Mouse (Mus musculus) MEL (cell line): Measurements from ENCODE around the gene Ctu1. TPM values are rescaled to one million over a fixed set of nuclear protein-coding genes. Genes with fewer than 3 reads are reported as not detected.

ENCODE experiments used
- DNase-seq: peaks from one replicate; pipeline ENCODE4 v3.0.0; 2011; ENCODE audit warnings: low read depth, low spot score
- H3K27ac ChIP-seq: 2 replicates; pipeline ENCODE4 v1.5.1; 2012; ENCODE audit warnings: low read depth, mild to moderate bottlenecking, control low read depth, low read length, moderate library complexity; ENCODE audit not compliant: control insufficient read depth
- H3K27me3 ChIP-seq, 2 experiments: fragments of 150-350 bp in 1 of 2; sonication (generic) in 1 of 2; 2 replicates each; pipeline ENCODE4 v1.6.1; 2012; ENCODE audit warnings: low read length in 2 of 2, mild to moderate bottlenecking in 2 of 2, improper control_type of control experiment in 1 of 2, moderate library complexity in 1 of 2; ENCODE audit not compliant: insufficient read depth in 2 of 2, control insufficient read depth in 1 of 2
- H3K36me3 ChIP-seq, 2 experiments: 2 replicates each; pipeline ENCODE4 v1.6.1; 2012 to 2014; ENCODE audit warnings: low read length in 2 of 2, improper control_type of control experiment in 1 of 2, inconsistent platforms in 1 of 2, mild to moderate bottlenecking in 1 of 2; ENCODE audit not compliant: insufficient read depth in 2 of 2, control insufficient read depth in 1 of 2
- H3K4me1 ChIP-seq, 2 experiments: fragments of 150-350 bp in 1 of 2; sonication (generic) in 1 of 2; 2 replicates each; pipeline ENCODE4 v1.6.1; 2012; ENCODE audit warnings: low read length in 2 of 2, improper control_type of control experiment in 1 of 2, mild to moderate bottlenecking in 1 of 2; ENCODE audit not compliant: insufficient read depth in 2 of 2, control insufficient read depth in 1 of 2
- H3K4me3 ChIP-seq, 2 experiments: fragments of 150-350 bp in 1 of 2; sonication (generic) in 1 of 2; 2 replicates each; pipeline ENCODE4 v1.5.1; 2012; ENCODE audit warnings: low read depth in 2 of 2, low read length in 2 of 2, mild to moderate bottlenecking in 2 of 2, moderate library complexity in 2 of 2, control low read depth in 1 of 2, improper control_type of control experiment in 1 of 2; ENCODE audit not compliant: control insufficient read depth in 1 of 2, insufficient read depth in 1 of 2
- H3K79me2 ChIP-seq: 2 replicates; pipeline ENCODE4 v1.6.1; 2012; ENCODE audit warnings: mild to moderate bottlenecking, low read length, moderate library complexity; ENCODE audit not compliant: control insufficient read depth, poor library complexity, insufficient read depth
- H3K9ac ChIP-seq: 2 replicates; pipeline ENCODE4 v1.6.1; 2012; ENCODE audit warnings: low read depth, mild to moderate bottlenecking, control low read depth, low read length, moderate library complexity; ENCODE audit not compliant: control insufficient read depth, poor library complexity, severe bottlenecking
- H3K9me3 ChIP-seq: fragments of 150-350 bp; sonication (generic); replicated peaks from 2 replicates; pipeline ENCODE4 v1.6.1; 2012; ENCODE audit warnings: mild to moderate bottlenecking, low read length, improper control_type of control experiment, moderate library complexity; ENCODE audit not compliant: insufficient read depth
- E2F4 ChIP-seq: IDR thresholded peaks from 2 replicates; pipeline ENCODE4 v1.6.1; 2011; ENCODE audit warnings: low read depth, low read length, improper control_type of control experiment, borderline replicate concordance
- EP300 ChIP-seq, 2 experiments: IDR thresholded peaks; 2 replicates each; pipeline ENCODE4 v1.6.1; 2011; ENCODE audit warnings: improper control_type of control experiment in 2 of 2, low read length in 2 of 2, low read depth in 1 of 2, mild to moderate bottlenecking in 1 of 2
- ETS1 ChIP-seq: IDR thresholded peaks from 2 replicates; pipeline ENCODE4 v1.6.1; 2012; ENCODE audit warnings: low read depth, mild to moderate bottlenecking, inconsistent platforms, low read length, improper control_type of control experiment, moderate library complexity
- GABPA ChIP-seq: IDR thresholded peaks from 2 replicates; pipeline ENCODE4 v1.6.1; 2012; ENCODE audit warnings: low read depth, mild to moderate bottlenecking, inconsistent platforms, low read length, improper control_type of control experiment, moderate library complexity
- JUND ChIP-seq: IDR thresholded peaks from 2 replicates; pipeline ENCODE4 v1.6.1; 2011; ENCODE audit warnings: low read depth, mild to moderate bottlenecking, improper control_type of control experiment, low read length
- KAT2A ChIP-seq: conservative IDR thresholded peaks from 2 replicates; pipeline ENCODE4 v1.6.1; 2012; ENCODE audit warnings: low read depth, low read length, improper control_type of control experiment, inconsistent platforms
- MAX ChIP-seq: IDR thresholded peaks from 2 replicates; pipeline ENCODE4 v1.6.1; 2011; ENCODE audit warnings: low read length, improper control_type of control experiment
- MEF2A ChIP-seq: IDR thresholded peaks from 2 replicates; pipeline ENCODE4 v1.6.1; 2014; ENCODE audit warnings: low read depth, mild to moderate bottlenecking, inconsistent platforms, low read length, improper control_type of control experiment; ENCODE audit not compliant: poor library complexity, insufficient replicate concordance, severe bottlenecking; ENCODE audit errors: extremely low read depth
- MXI1 ChIP-seq: IDR thresholded peaks from 2 replicates; pipeline ENCODE4 v1.6.1; 2011; ENCODE audit warnings: mild to moderate bottlenecking, low read depth, low read length, improper control_type of control experiment
- MYB ChIP-seq: IDR thresholded peaks from 2 replicates; pipeline ENCODE4 v1.6.1; 2011; ENCODE audit warnings: mild to moderate bottlenecking, low read depth, low read length, improper control_type of control experiment
- MYC ChIP-seq: IDR thresholded peaks from 2 replicates; pipeline ENCODE4 v1.6.1; 2011; ENCODE audit warnings: low read depth, mild to moderate bottlenecking, low read length, improper control_type of control experiment, moderate library complexity
- NELFE ChIP-seq: IDR thresholded peaks from 2 replicates; pipeline ENCODE4 v1.6.1; 2011; ENCODE audit warnings: low read depth, low read length, improper control_type of control experiment
- POLR2A ChIP-seq, 2 experiments: IDR thresholded peaks; 2 replicates each; pipeline ENCODE4 v1.6.1; 2011 to 2012; ENCODE audit warnings: low read length in 2 of 2, mild to moderate bottlenecking in 2 of 2, control low read depth in 1 of 2, improper control_type of control experiment in 1 of 2, low read depth in 1 of 2, moderate library complexity in 1 of 2; ENCODE audit not compliant: control insufficient read depth in 1 of 2, insufficient read depth in 1 of 2, poor library complexity in 1 of 2
- POLR2AphosphoS2 ChIP-seq: IDR thresholded peaks from 2 replicates; pipeline ENCODE4 v1.6.1; 2011; ENCODE audit warnings: low read length, improper control_type of control experiment
- RAD21 ChIP-seq: IDR thresholded peaks from 2 replicates; pipeline ENCODE4 v1.6.1; 2011; ENCODE audit warnings: mild to moderate bottlenecking, low read depth, low read length, improper control_type of control experiment
- TAL1 ChIP-seq: IDR thresholded peaks from 2 replicates; pipeline ENCODE4 v1.6.1; 2012; ENCODE audit warnings: mild to moderate bottlenecking, inconsistent platforms, low read length, moderate library complexity, mixed read lengths
- TCF12 ChIP-seq: IDR thresholded peaks from 2 replicates; pipeline ENCODE4 v1.6.1; 2014; ENCODE audit warnings: low read depth, mild to moderate bottlenecking, inconsistent platforms, low read length, improper control_type of control experiment, moderate library complexity
- USF1 ChIP-seq: IDR thresholded peaks from 2 replicates; pipeline ENCODE4 v1.6.1; 2014; ENCODE audit warnings: low read depth, mild to moderate bottlenecking, inconsistent platforms, low read length, improper control_type of control experiment, moderate library complexity
- ZMIZ1 ChIP-seq: IDR thresholded peaks from 2 replicates; pipeline ENCODE4 v1.6.1; 2012; ENCODE audit warnings: low read depth, mild to moderate bottlenecking, inconsistent platforms, low read length, improper control_type of control experiment, moderate library complexity
- ZNF384 ChIP-seq: IDR thresholded peaks from 2 replicates; pipeline ENCODE4 v1.6.1; 2012; ENCODE audit warnings: low read depth, mild to moderate bottlenecking, inconsistent platforms, low read length, improper control_type of control experiment
- polyA plus RNA-seq, 2 experiments: library from polyadenylated mRNA; stranded (reverse) in 1 of 2; unstranded in 1 of 2; fragments of >175 nt in 1 of 2; fragments of >200 nt in 1 of 2; gene quantifications; 2 replicates each; pipeline versions ENCODE4 v1.2.1 to v1.2.4; 2012; ENCODE audit warnings: low replicate concordance in 2 of 2, low read depth in 1 of 2; ENCODE audit not compliant: insufficient read length in 2 of 2, insufficient read depth in 1 of 2, missing spikeins in 1 of 2
- total RNA-seq: library from RNA; depleted of rRNA; stranded (reverse); fragments of 300-350 nt; gene quantifications from 2 replicates; pipeline ENCODE4 v1.2.3, GENCODE M21; 2012; rRNA removed

Gene Ctu1
- total and polyA plus RNA-seq, 3 experiments: 15.6 to 17.2 TPM; not detected in 1

GRCm38 (mm10) chr7:43713741-43714351 lies 42.0 kb downstream of the Ctu1 start:
- no peak for DNase-seq
- Histone ChIP-seq H3K27ac (no peak overlapping the region), H3K4me1 (no peaks in the 10 kb centered on the region), H3K27me3 (no peaks in the 10 kb centered on the region), H3K9me3 (no peaks in the 10 kb centered on the region), H3K79me2 (no peaks in the 10 kb centered on the region), H3K4me3 (no peak overlapping the region)
- TF ChIP-seq RAD21 (no peak), POLR2A (IDR thresholded peaks at IDR 0.05; ENCODE audit: control insufficient read depth in 1 of 2, insufficient read depth in 1 of 2, low read depth in 1 of 2, low read length in 2 of 2, poor library complexity in 1 of 2) (no peak), MEF2A (no peak), MXI1 (no peak), MYC (no peak), NELFE (no peak), TAL1 (no peak), ZMIZ1 (no peak), ETS1 (no peak), ZNF384 (no peak), TCF12 (no peak), JUND (no peak), KAT2A (no peak), EP300 (IDR thresholded peaks at IDR 0.05; ENCODE audit: low read depth in 1 of 2, low read length in 2 of 2) (no peak), USF1 (no peak), E2F4 (no peak), GABPA (no peak), MYB (no peak), MAX (no peak), POLR2AphosphoS2 (no peak)
- TF ChIP-seq, all 39 proteins: peak for 0
- Histone ChIP-seq H3K36me3 (no peaks in the 10 kb centered on the region), H3K9ac (no peak overlapping the region)

Other genes starting within 250 kb of the Ctu1 start
- gene Lim2, start 244.3 kb upstream of the Ctu1 start, total RNA-seq: not detected in 2 replicates
- gene Lim2, start 244.3 kb upstream of the Ctu1 start, polyA plus RNA-seq: not detected
- gene Nkg7, start 234.9 kb upstream of the Ctu1 start, total RNA-seq: not detected in 2 replicates
- not detected for gene Nkg7, start 234.9 kb upstream of the Ctu1 start, polyA plus RNA-seq
- gene Cldnd2, start 231.2 kb upstream of the Ctu1 start, total RNA-seq: not detected in 2 replicates
- gene Cldnd2, start 231.2 kb upstream of the Ctu1 start, polyA plus RNA-seq: not detected
- gene Etfb, start 227.9 kb upstream of the Ctu1 start, total RNA-seq: 174 and 177 TPM in 2 replicates
- 100 to 1,000 TPM in 1 of 2 experiments, not detected in 1; 186 TPM for gene Etfb, start 227.9 kb upstream of the Ctu1 start, polyA plus RNA-seq
- gene Gm45233, start 227.9 kb upstream of the Ctu1 start, total RNA-seq: not detected in 2 replicates
- gene Gm45233, start 227.9 kb upstream of the Ctu1 start, polyA plus RNA-seq: under 1 TPM in 1 of 2 experiments, not detected in 1; 0.42 TPM
- gene Vsig10l, start 208.9 kb upstream of the Ctu1 start, total RNA-seq: 0.08 and 0.10 TPM in 2 replicates
- under 1 TPM in 1 of 2 experiments, not detected in 1; 0.65 TPM for gene Vsig10l, start 208.9 kb upstream of the Ctu1 start, polyA plus RNA-seq
- not detected in 2 replicates for gene Iglon5, start 181.9 kb upstream of the Ctu1 start, total RNA-seq
- not detected for gene Iglon5, start 181.9 kb upstream of the Ctu1 start, polyA plus RNA-seq
- gene 4931406B18Rik, start 166.1 kb upstream of the Ctu1 start, total RNA-seq: not detected in 2 replicates
- not detected for gene 4931406B18Rik, start 166.1 kb upstream of the Ctu1 start, polyA plus RNA-seq
- not detected in 2 replicates for gene Cd33, start 127.6 kb upstream of the Ctu1 start, total RNA-seq
- not detected for gene Cd33, start 127.6 kb upstream of the Ctu1 start, polyA plus RNA-seq
- not detected in 2 replicates for gene Zfp658, start 109.8 kb upstream of the Ctu1 start, total RNA-seq
- not detected for gene Zfp658, start 109.8 kb upstream of the Ctu1 start, polyA plus RNA-seq
- 3.6 and 5.5 TPM in 2 replicates for gene Zfp719, start 92.4 kb upstream of the Ctu1 start, total RNA-seq
- 1 to 10 TPM in 1 of 2 experiments, not detected in 1; 1.9 TPM for gene Zfp719, start 92.4 kb upstream of the Ctu1 start, polyA plus RNA-seq
- 0.10 TPM in 1 of 2 replicates, not detected in the other for gene Zfp819, start 64.8 kb upstream of the Ctu1 start, total RNA-seq
- gene Zfp819, start 64.8 kb upstream of the Ctu1 start, polyA plus RNA-seq: under 1 TPM in 1 of 2 experiments, not detected in 1; 0.06 TPM
- gene Ceacam18, start 37.3 kb upstream of the Ctu1 start, total RNA-seq: 0.08 and 0.13 TPM in 2 replicates
- gene Ceacam18, start 37.3 kb upstream of the Ctu1 start, polyA plus RNA-seq: under 1 TPM in 1 of 2 experiments, not detected in 1; 0.04 TPM
- not detected in 2 replicates for gene Siglece, start 11.9 kb upstream of the Ctu1 start, total RNA-seq
- gene Siglece, start 11.9 kb upstream of the Ctu1 start, polyA plus RNA-seq: under 1 TPM in 1 of 2 experiments, not detected in 1; 0.07 TPM
- gene Klk14, start 18.4 kb downstream of the Ctu1 start, total RNA-seq: not detected in 2 replicates
- under 1 TPM in 1 of 2 experiments, not detected in 1; 0.13 TPM for gene Klk14, start 18.4 kb downstream of the Ctu1 start, polyA plus RNA-seq
- gene Klk13, start 40.6 kb downstream of the Ctu1 start, total RNA-seq: not detected in 2 replicates
- gene Klk13, start 40.6 kb downstream of the Ctu1 start, polyA plus RNA-seq: not detected
- gene Klk12, start 96.9 kb downstream of the Ctu1 start, total RNA-seq: not detected in 2 replicates
- not detected for gene Klk12, start 96.9 kb downstream of the Ctu1 start, polyA plus RNA-seq
- not detected in 2 replicates for gene Klk11, start 102.6 kb downstream of the Ctu1 start, total RNA-seq
- gene Klk11, start 102.6 kb downstream of the Ctu1 start, polyA plus RNA-seq: not detected
- not detected in 2 replicates for gene Klk10, start 109.0 kb downstream of the Ctu1 start, total RNA-seq
- not detected for gene Klk10, start 109.0 kb downstream of the Ctu1 start, polyA plus RNA-seq
- gene Klk9, start 119.9 kb downstream of the Ctu1 start, total RNA-seq: not detected in 2 replicates
- not detected for gene Klk9, start 119.9 kb downstream of the Ctu1 start, polyA plus RNA-seq
- gene Klk8, start 125.6 kb downstream of the Ctu1 start, total RNA-seq: not detected in 2 replicates
- gene Klk8, start 125.6 kb downstream of the Ctu1 start, polyA plus RNA-seq: not detected
- not detected in 2 replicates for gene Klk7, start 139.3 kb downstream of the Ctu1 start, total RNA-seq
- not detected for gene Klk7, start 139.3 kb downstream of the Ctu1 start, polyA plus RNA-seq
- gene Klk6, start 152.5 kb downstream of the Ctu1 start, total RNA-seq: not detected in 2 replicates
- gene Klk6, start 152.5 kb downstream of the Ctu1 start, polyA plus RNA-seq: not detected
- gene Klk5, start 170.0 kb downstream of the Ctu1 start, total RNA-seq: not detected in 2 replicates
- gene Klk5, start 170.0 kb downstream of the Ctu1 start, polyA plus RNA-seq: not detected
- gene Klk4, start 209.1 kb downstream of the Ctu1 start, total RNA-seq: not detected in 2 replicates
- not detected for gene Klk4, start 209.1 kb downstream of the Ctu1 start, polyA plus RNA-seq